In genomic region chr19:60189206-60189605, GRCm38 (mm10) we compare ENCODE assay signal across 19 mouse cellular contexts. TPM values are rescaled to one million over a fixed set of nuclear protein-coding genes. Genes with fewer than 3 reads are reported as not detected.
DNase-seq lines count a peak whose midpoint lies in the region; ATAC-seq and TF ChIP-seq lines count a peak whose summit lies in the region.
"Had no signal": no experiment of that assay in that cellular context is flagged by ENCODE, and none has a peak within 500 bp of the region (broad histone marks: within the 10 kb centered on the region; RNA-seq: fewer than 3 reads in every experiment).

No protein-coding gene starts in this region.

- H3K36me3 ChIP-seq in kidney, postnatal 0 days (ENCODE audit: insufficient read depth, low read length), result peaks cover 9% of the 10 kb centered on the region; the same call in 1 of the 2 replicates
- H3K36me3 ChIP-seq in ES-E14 (ENCODE audit: control insufficient read depth, insufficient read depth, low read length, poor library complexity, severe bottlenecking), result no peaks in the 10 kb centered on the region; the same call in 1 of the 2 replicates
- no peaks in the 10 kb centered on the region for H3K36me3 ChIP-seq in midbrain, embryonic 11.5 days (ENCODE audit: control insufficient read depth, insufficient read depth, low read length)
- H3K36me3 ChIP-seq: hindbrain, embryonic 15.5 days had no signal

- in situ Hi-C loops in ES-E14 (cut with MboI; ENCODE audit: low sequenced_read_pairs in 2 of 2, unreplicated experiment in 2 of 2), result no loop called here

- no peaks in the 10 kb centered on the region for H3K4me1 ChIP-seq in kidney, postnatal 0 days (replicated peaks; ENCODE audit: insufficient read depth, low read length)
- H3K4me1 ChIP-seq in ES-E14 (ENCODE audit: control insufficient read depth in 2 of 2, insufficient read depth in 2 of 2, low read length in 2 of 2, poor library complexity in 1 of 2), result peaks cover 0 to 2% of the 10 kb centered on the region in 2 experiments; a peak in 1 of 4 replicates
- peaks cover 10% of the 10 kb centered on the region; the same call in 1 of the 2 replicates for H3K4me1 ChIP-seq in midbrain, embryonic 11.5 days (ENCODE audit: control insufficient read depth, insufficient read depth, low read length)
- H3K4me1 ChIP-seq: hindbrain, embryonic 15.5 days; kidney, embryonic 15.5 days had no signal

- H3K4me2 ChIP-seq in kidney, postnatal 0 days (ENCODE audit: low read length), result no peak overlapping the region
- H3K4me2 ChIP-seq in midbrain, embryonic 11.5 days, result no peak overlapping the region
- H3K4me2 ChIP-seq: hindbrain, embryonic 15.5 days; kidney, embryonic 15.5 days had no signal

- no peak overlapping the region for H3K9ac ChIP-seq in kidney, postnatal 0 days (ENCODE audit: low read depth, low read length)
- no peak overlapping the region for H3K9ac ChIP-seq in ES-E14 (ENCODE audit: insufficient read depth, low read depth, low read length, poor library complexity, severe bottlenecking)
- H3K9ac ChIP-seq in midbrain, embryonic 11.5 days (ENCODE audit: low read length), result no peak overlapping the region
- H3K9ac ChIP-seq: hindbrain, embryonic 15.5 days; kidney, embryonic 15.5 days had no signal

- no peak for DNase-seq in kidney, postnatal 0 days (ENCODE audit: low spot score)
- no peak for DNase-seq in kidney, postnatal 4 days
- DNase-seq in ES-E14 (ENCODE audit: low read depth, low spot score), result peak; percentile 25
- peak; percentile 85 for DNase-seq in midbrain, embryonic 11.5 days (ENCODE audit: low spot score, missing footprints)
- DNase-seq in retina, embryonic 14.5 days (ENCODE audit: low spot score), result peak; percentile 33
- DNase-seq in embryo, embryonic 11 days, result no peak
- DNase-seq: adrenal gland, postnatal 25 days; cerebellum, adult 9-11 months; gastrocnemius, postnatal 36 days; lung, postnatal 4 days; right cerebral cortex, postnatal 25 days; spleen, adult 18-20 months had no signal

- H3K9me3 ChIP-seq in kidney, postnatal 0 days (replicated peaks; ENCODE audit: low read length), result no peaks in the 10 kb centered on the region
- H3K9me3 ChIP-seq in ES-E14 (ENCODE audit: control insufficient read depth, insufficient read depth, low read depth, low read length), result no peaks in the 10 kb centered on the region
- no peaks in the 10 kb centered on the region for H3K9me3 ChIP-seq in midbrain, embryonic 11.5 days (ENCODE audit: control insufficient read depth, low read length)
- H3K9me3 ChIP-seq: embryonic facial prominence, embryonic 10.5 days; forebrain, embryonic 10.5 days; hindbrain, embryonic 15.5 days; kidney, embryonic 15.5 days had no signal

- 87% methylated on average over 2 of the region's 2 CpGs for WGBS in kidney, postnatal 0 days
- WGBS in midbrain, embryonic 11.5 days, result 19% methylated on average over 2 of the region's 2 CpGs

- no peak overlapping the region for H3K4me3 ChIP-seq in kidney, postnatal 0 days (replicated peaks; ENCODE audit: low read depth, low read length)
- H3K4me3 ChIP-seq in ES-E14 (ENCODE audit: insufficient read depth in 1 of 2, low read depth in 1 of 2, low read length in 2 of 2, poor library complexity in 1 of 2, severe bottlenecking in 1 of 2), result no peak overlapping the region
- H3K4me3 ChIP-seq in midbrain, embryonic 11.5 days (ENCODE audit: low read depth, low read length), result no peak overlapping the region
- H3K4me3 ChIP-seq: embryonic facial prominence, embryonic 10.5 days; forebrain, embryonic 10.5 days; hindbrain, embryonic 15.5 days; kidney, embryonic 15.5 days had no signal

- no peaks in the 10 kb centered on the region for H3K27me3 ChIP-seq in kidney, postnatal 0 days (ENCODE audit: insufficient read depth, low read length)
- H3K27me3 ChIP-seq in midbrain, embryonic 11.5 days (ENCODE audit: control insufficient read depth, insufficient read depth, low read length), result no peaks in the 10 kb centered on the region
- H3K27me3 ChIP-seq: hindbrain, embryonic 15.5 days; kidney, embryonic 15.5 days had no signal

- ATAC-seq in kidney, postnatal 0 days (replicated peaks; ENCODE audit: low FRiP score, low read depth), result no peak
- peak; percentile 85 for ATAC-seq in midbrain, embryonic 11.5 days (ENCODE audit: low FRiP score)
- no peak for ATAC-seq in monocyte, adult 5-6 weeks (replicated peaks; ENCODE audit: insufficient number of reproducible peaks, low FRiP score, low TSS enrichment, poor library complexity, severe bottlenecking)
- ATAC-seq: forebrain, embryonic 16.5 days; intestine, embryonic 16.5 days had no signal

- no peak overlapping the region for H3K27ac ChIP-seq in kidney, postnatal 0 days
- H3K27ac ChIP-seq in ES-E14 (ENCODE audit: insufficient read depth, low read depth, low read length, poor library complexity, severe bottlenecking), result no peak overlapping the region
- H3K27ac ChIP-seq in midbrain, embryonic 11.5 days (ENCODE audit: low read depth, low read length), result no peak overlapping the region
- H3K27ac ChIP-seq: embryonic facial prominence, embryonic 10.5 days; forebrain, embryonic 10.5 days; hindbrain, embryonic 15.5 days; kidney, embryonic 15.5 days had no signal

- TF ChIP-seq CTCF in kidney, postnatal 0 days (IDR thresholded peaks at IDR 0.05; ENCODE audit: low read depth), result peak; percentile 14; the same call in 1 of the 2 replicates

TF ChIP-seq in ES-E14, 5 proteins besides CTCF, POLR2A, EP300 and RAD21:
- no peak for TF ChIP-seq ZNF384 (IDR thresholded peaks at IDR 0.05; ENCODE audit: low read depth, low read length)
- TF ChIP-seq HCFC1 (IDR thresholded peaks at IDR 0.05; ENCODE audit: borderline replicate concordance, insufficient read depth, low read length), result no peak
- no peak for TF ChIP-seq MAFK (IDR thresholded peaks at IDR 0.05; ENCODE audit: insufficient read depth, low read depth, low read length)
- no peak for TF ChIP-seq CHD2 (IDR thresholded peaks at IDR 0.05; ENCODE audit: low read depth, low read length)
- no peak for TF ChIP-seq ZC3H11A (IDR thresholded peaks at IDR 0.05; ENCODE audit: borderline replicate concordance, low read depth, low read length)

RNA-seq across cellular contexts. Expression of gene Fam204a, which starts 37.3 kb away (rescaled TPM):
- polyA plus RNA-seq in kidney, postnatal 0 days (2015; fragmentation: Nextera tagmentation; extraction: Ambion mirVana), result 64.3 and 71.7 TPM in 2 replicates
- total RNA-seq in ES-E14 (2012; rRNA removed), result 14.0 and 19.5 TPM in 2 replicates
- polyA plus RNA-seq in midbrain, embryonic 11.5 days (2014; fragmentation: Nextera tagmentation; extraction: Ambion mirVana), result 93.7 and 113 TPM in 2 replicates
- 139 to 145 TPM (median 142 TPM) in 3 replicates for total RNA-seq in monocyte, adult 5-6 weeks (2017)

Comparison
In these comparisons a context has a peak if more than half of its experiments do, and no peak if none do; other contexts are left out.
1. DNase-seq: peak in ES-E14 (single experiment), midbrain, embryonic 11.5 days (single experiment) and retina, embryonic 14.5 days (single experiment); none in kidney, postnatal 0 days (single experiment), kidney, postnatal 4 days (0 of 2) and embryo, embryonic 11 days (single experiment).